Mouse (Mus musculus): ENCODE data around the gene Arl4d. TPM values are rescaled to one million over a fixed set of nuclear protein-coding genes. Genes with fewer than 3 reads are reported as not detected.

Arl4d gene
- polyA plus RNA-seq, 1 experiment from 2014 or later: 6.0 TPM

DNA sequence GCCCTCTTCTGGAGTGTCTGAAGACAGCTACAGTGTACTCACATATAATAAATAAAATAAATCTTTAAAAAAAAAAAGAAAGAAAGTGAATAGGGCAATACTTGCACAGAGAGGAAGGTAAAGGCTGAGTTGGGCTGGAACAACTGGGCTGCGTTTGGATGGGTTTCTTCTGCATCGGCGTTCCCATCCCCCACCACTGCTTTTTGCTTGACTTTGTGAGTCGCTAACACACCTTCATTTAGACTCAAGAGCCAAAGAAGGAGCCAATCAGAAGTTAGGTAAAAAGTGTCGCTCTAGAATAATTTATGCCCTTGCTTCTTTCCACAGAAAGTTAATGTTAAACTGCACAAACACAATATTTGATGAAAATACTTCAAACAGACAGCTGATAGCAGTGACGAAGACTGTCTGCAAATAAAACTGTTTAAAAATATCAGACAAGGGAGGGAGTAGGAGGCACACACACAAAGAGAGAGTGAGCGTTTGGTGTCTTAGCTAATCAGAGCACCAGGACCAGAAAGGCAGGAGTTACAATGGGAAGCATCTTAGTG is 17.1 kb downstream of the Arl4d start:
- H3K27ac ChIP-seq (ENCODE audit: low read depth, low read length): no peak overlapping the region
- no peaks in the 10 kb centered on the region for H3K36me3 ChIP-seq (ENCODE audit: control insufficient read depth, insufficient read depth, low read length)
- H3K9me3 ChIP-seq (ENCODE audit: control insufficient read depth, low read length): no peaks in the 10 kb centered on the region
- 75% methylated on average over 7 of the region's 7 CpGs for WGBS
- H3K4me2 ChIP-seq (ENCODE audit: low read depth, low read length): no peak overlapping the region
- H3K4me3 ChIP-seq (ENCODE audit: low read depth, low read length): no peak overlapping the region
- peaks cover 6% of the 10 kb centered on the region for H3K4me1 ChIP-seq (ENCODE audit: control insufficient read depth, insufficient read depth, low read length)
- H3K9ac ChIP-seq (replicated peaks; ENCODE audit: low read depth, low read length): no peak overlapping the region
- no peak for ATAC-seq (ENCODE audit: low read depth)
- no peaks in the 10 kb centered on the region for H3K27me3 ChIP-seq (ENCODE audit: control insufficient read depth, insufficient read depth, low read length)

DNA sequence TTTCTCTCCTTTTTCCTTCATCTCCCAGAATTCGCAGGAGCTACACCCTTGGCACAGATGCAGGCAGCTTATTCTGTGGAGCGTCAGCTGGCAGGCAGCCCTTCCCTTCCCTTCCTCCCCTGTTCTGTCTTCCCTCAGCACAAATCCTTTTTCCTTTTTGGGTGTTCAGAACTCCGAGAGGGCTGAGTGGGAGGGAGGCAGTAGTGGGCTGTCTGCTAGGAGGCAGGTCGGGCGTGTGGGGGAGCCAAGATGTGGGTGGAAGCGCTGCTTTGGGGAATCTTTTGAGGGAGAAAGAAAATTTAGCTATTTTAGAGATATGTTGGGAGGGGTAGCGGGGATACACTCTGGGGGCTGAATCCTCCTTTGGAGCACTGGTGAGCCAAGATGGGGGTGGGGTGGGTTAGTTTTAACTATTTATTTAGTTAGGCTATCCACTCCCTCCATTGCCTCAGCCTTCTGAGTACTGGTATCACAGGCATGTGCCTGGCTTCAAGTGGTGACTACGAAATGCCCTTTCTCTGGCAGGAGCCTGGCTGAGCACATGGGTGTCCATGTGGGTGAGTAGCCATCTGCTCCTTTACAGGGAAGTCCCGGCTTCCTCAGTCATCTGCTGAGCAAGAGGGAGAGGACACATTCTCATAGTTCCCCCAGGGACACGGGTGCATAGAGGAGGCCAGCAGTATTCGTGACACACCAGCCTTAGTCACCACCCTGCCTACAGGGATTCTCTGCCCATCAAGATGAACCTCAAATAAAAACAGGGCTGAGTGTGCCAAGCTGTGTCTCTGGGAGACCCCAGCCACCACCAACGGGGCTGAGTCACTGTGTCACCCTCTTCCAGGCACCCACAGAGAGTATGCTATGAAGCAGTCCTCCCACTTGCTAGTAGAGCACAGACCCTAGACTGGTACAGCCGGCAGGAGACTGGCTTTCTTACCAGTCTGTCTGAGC is 22.3 kb downstream of the Arl4d start:
- Histone ChIP-seq H3K4me3 (ENCODE audit: low read depth, low read length) (no peak overlapping the region), H3K4me2 (ENCODE audit: low read depth, low read length) (no peak overlapping the region), H3K9ac (replicated peaks; ENCODE audit: low read depth, low read length) (no peak overlapping the region), H3K9me3 (ENCODE audit: control insufficient read depth, low read length) (no peaks in the 10 kb centered on the region), H3K27ac (ENCODE audit: low read depth, low read length) (peak overlapping the region; percentile 4; the same call in 1 of the 2 replicates), H3K36me3 (ENCODE audit: control insufficient read depth, insufficient read depth, low read length) (no peaks in the 10 kb centered on the region), H3K27me3 (ENCODE audit: control insufficient read depth, insufficient read depth, low read length) (no peaks in the 10 kb centered on the region), H3K4me1 (ENCODE audit: control insufficient read depth, insufficient read depth, low read length) (no peaks in the 10 kb centered on the region; the same call in 1 of the 2 replicates)
- ATAC-seq (ENCODE audit: low read depth): no peak
- 54% methylated on average over 13 of the region's 13 CpGs for WGBS

DNA sequence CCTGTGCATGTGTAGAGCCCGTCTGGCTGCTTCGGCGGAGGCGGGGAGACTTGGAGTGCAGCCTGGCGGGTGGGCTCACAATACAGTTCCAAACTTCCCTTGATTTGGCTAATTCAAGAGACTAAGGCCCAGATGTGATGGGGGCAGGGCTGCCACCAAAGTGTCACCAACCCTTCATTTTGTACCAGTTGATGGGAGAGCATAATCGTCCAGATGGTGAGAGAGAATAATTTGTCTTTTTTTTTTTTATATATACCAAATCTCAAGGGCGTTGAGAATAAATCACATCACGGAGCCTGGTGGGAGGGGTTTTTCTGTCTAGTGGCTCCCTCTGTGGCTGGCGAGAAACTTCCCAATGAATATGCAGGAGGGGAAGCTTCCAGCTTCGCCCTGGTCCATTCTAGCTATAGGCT is 24.4 kb downstream of the Arl4d start:
- no peaks in the 10 kb centered on the region for H3K36me3 ChIP-seq (ENCODE audit: control insufficient read depth, insufficient read depth, low read length)
- H3K4me2 ChIP-seq (ENCODE audit: low read depth, low read length): no peak overlapping the region
- no peaks in the 10 kb centered on the region; the same call in 1 of the 2 replicates for H3K4me1 ChIP-seq (ENCODE audit: control insufficient read depth, insufficient read depth, low read length)
- no peak overlapping the region for H3K4me3 ChIP-seq (ENCODE audit: low read depth, low read length)
- no peak overlapping the region for H3K27ac ChIP-seq (ENCODE audit: low read depth, low read length)
- no peaks in the 10 kb centered on the region for H3K9me3 ChIP-seq (ENCODE audit: control insufficient read depth, low read length)
- no peaks in the 10 kb centered on the region for H3K27me3 ChIP-seq (ENCODE audit: control insufficient read depth, insufficient read depth, low read length)
- H3K9ac ChIP-seq (replicated peaks; ENCODE audit: low read depth, low read length): no peak overlapping the region
- 29% methylated on average over 10 of the region's 10 CpGs for WGBS
- ATAC-seq (ENCODE audit: low read depth): no peak

DNA sequence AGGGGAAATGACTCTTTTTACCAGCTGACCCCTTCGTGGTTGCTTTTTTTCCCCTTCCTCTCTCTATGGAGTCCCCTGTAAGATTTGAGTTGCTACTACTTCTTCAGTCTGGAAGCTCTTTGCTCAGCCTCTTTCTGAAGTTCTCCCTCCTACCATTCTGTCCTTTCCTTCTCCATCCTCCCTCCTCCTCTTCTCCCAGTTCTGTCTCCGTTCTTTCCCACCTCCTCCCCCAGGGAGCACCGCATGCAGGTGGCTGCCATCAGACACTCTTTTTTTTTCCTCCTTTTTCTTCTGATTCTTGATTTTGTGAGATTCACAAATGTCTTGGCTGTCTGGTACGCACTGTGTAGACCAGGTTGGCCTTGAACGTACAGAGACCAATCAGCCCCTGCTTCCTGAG is 25.0 kb downstream of the Arl4d start:
- Histone ChIP-seq H3K4me1 (ENCODE audit: control insufficient read depth, insufficient read depth, low read length) (peaks cover 3% of the 10 kb centered on the region), H3K4me3 (ENCODE audit: low read depth, low read length) (no peak overlapping the region), H3K27me3 (ENCODE audit: control insufficient read depth, insufficient read depth, low read length) (no peaks in the 10 kb centered on the region), H3K9me3 (ENCODE audit: control insufficient read depth, low read length) (no peaks in the 10 kb centered on the region), H3K27ac (ENCODE audit: low read depth, low read length) (no peak overlapping the region), H3K36me3 (ENCODE audit: control insufficient read depth, insufficient read depth, low read length) (no peaks in the 10 kb centered on the region), H3K4me2 (ENCODE audit: low read depth, low read length) (no peak overlapping the region), H3K9ac (replicated peaks; ENCODE audit: low read depth, low read length) (no peak overlapping the region)
- WGBS: 66% methylated on average over 5 of the region's 5 CpGs
- no peak for ATAC-seq (ENCODE audit: low read depth)

DNA sequence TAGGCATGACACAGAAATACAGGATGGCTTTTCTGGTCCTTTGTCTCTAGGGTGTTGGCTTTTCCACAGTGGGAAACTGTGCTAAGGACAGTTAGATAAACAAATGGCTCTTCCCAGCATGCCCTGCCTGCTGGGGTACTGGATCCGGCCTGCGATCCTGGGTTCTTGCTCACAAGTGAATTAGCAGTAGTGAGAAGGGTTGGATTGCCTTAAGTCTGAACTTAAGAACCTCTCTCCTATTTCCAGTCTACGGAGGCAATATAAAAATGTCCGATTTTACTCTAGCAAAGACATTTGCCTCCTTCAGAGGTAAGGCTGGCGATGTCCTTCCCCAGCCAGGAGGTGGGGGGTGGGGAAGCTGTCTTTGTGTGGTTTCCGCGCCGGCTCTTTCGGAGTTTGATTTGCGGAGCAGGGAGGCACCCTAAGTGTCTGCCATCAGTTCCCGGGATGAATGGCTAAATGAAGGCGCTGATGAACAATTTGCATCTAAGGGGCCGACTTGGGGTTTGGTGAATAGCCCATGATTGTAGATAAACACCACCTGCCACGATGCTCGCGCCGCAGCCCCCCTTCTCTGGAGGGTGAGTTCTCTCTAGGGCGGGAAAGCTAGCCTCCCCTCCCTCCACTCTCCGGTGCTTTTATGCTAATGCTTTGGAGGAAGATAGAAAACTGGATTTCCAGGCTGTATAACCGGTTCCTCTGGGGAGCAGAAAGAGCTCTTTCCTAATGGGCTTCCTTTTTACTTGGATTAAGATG is 30.7 kb downstream of the Arl4d start:
- peaks cover 19% of the 10 kb centered on the region for H3K4me1 ChIP-seq (ENCODE audit: control insufficient read depth, insufficient read depth, low read length)
- no peaks in the 10 kb centered on the region for H3K9me3 ChIP-seq (ENCODE audit: control insufficient read depth, low read length)
- no peaks in the 10 kb centered on the region for H3K36me3 ChIP-seq (ENCODE audit: control insufficient read depth, insufficient read depth, low read length)
- H3K4me3 ChIP-seq (ENCODE audit: low read depth, low read length): no peak overlapping the region
- ATAC-seq (ENCODE audit: low read depth): peak; percentile 69
- H3K27me3 ChIP-seq (ENCODE audit: control insufficient read depth, insufficient read depth, low read length): no peaks in the 10 kb centered on the region
- H3K4me2 ChIP-seq (ENCODE audit: low read depth, low read length): peak overlapping the region; percentile 23
- H3K27ac ChIP-seq (ENCODE audit: low read depth, low read length): peak overlapping the region; percentile 55
- H3K9ac ChIP-seq (replicated peaks; ENCODE audit: low read depth, low read length): peak overlapping the region; percentile 5; the same call in 1 of the 2 replicates
- WGBS: under 1% methylated on average over 20 of the region's 20 CpGs

DNA sequence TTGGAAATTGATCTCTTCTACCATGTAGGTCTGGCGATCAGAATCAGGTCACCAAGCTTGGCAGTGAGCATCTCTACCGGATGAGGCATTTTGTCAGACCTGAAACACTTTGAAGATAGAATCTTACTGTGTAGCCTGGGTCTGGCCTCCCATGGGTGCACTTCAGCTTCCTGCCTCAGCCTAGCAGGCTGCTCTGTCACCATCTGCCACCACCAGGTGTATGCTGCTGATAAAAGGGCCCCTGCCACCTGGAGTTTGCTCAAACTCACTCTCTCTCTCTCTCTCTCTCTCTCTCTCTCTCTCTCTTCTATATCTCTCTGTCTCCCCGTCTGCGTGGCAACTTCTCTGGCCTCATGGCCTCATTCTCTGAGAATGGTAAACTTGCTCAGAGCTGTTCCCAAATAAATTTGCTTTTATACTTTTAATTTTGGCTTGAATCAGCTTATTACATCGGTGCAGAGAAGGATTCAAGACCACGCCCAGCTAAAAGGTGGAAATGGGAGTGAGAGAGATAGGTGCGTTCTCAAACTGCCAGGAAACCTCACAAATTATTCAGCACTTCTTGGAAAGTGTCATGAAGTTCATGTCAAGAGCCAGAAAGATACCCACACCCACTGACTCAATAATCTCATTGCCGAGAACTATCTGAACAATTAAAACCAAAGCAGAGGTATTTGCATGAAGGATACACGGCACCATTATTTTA is 32.0 kb downstream of the Arl4d start:
- no peak overlapping the region for H3K4me2 ChIP-seq (ENCODE audit: low read depth, low read length)

DNA sequence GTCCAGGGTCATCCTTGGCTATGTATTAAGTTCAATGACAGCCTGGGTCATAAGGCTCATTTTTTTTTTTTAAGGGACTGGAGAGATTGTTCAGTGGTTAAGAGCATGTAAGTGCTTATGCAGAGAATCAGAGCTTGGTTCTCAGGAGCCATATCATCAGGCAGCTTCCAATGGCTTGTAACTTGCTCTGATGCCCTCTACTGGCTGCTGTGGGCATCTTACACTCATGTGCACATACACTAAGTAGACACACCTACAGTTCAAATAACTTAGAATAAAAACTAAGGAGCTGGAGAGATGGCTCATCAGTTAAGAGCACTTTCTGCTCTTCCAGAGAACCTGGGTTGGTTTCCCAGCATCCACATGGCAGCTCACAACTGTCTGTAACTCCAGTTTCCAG is 32.8 kb downstream of the Arl4d start:
- Histone ChIP-seq H3K36me3 (ENCODE audit: control insufficient read depth, insufficient read depth, low read length) (no peaks in the 10 kb centered on the region), H3K27ac (ENCODE audit: low read depth, low read length) (no peak overlapping the region), H3K9me3 (ENCODE audit: control insufficient read depth, low read length) (no peaks in the 10 kb centered on the region), H3K4me2 (ENCODE audit: low read depth, low read length) (no peak overlapping the region), H3K27me3 (ENCODE audit: control insufficient read depth, insufficient read depth, low read length) (no peaks in the 10 kb centered on the region), H3K4me1 (ENCODE audit: control insufficient read depth, insufficient read depth, low read length) (peaks cover 19% of the 10 kb centered on the region), H3K9ac (replicated peaks; ENCODE audit: low read depth, low read length) (no peak overlapping the region), H3K4me3 (ENCODE audit: low read depth, low read length) (no peak overlapping the region)
- no peak for ATAC-seq (ENCODE audit: low read depth)

More for the DNA sequence above, 32.0 kb downstream of the Arl4d start:
- Histone ChIP-seq H3K9me3 (ENCODE audit: control insufficient read depth, low read length) (no peaks in the 10 kb centered on the region), H3K27ac (ENCODE audit: low read depth, low read length) (peak overlapping the region; percentile 55), H3K4me3 (ENCODE audit: low read depth, low read length) (no peak overlapping the region), H3K27me3 (ENCODE audit: control insufficient read depth, insufficient read depth, low read length) (no peaks in the 10 kb centered on the region), H3K9ac (replicated peaks; ENCODE audit: low read depth, low read length) (no peak overlapping the region), H3K4me1 (ENCODE audit: control insufficient read depth, insufficient read depth, low read length) (peaks cover 19% of the 10 kb centered on the region), H3K36me3 (ENCODE audit: control insufficient read depth, insufficient read depth, low read length) (no peaks in the 10 kb centered on the region)
- no peak for ATAC-seq (ENCODE audit: low read depth)
- WGBS: 85% methylated on average over 9 of the region's 9 CpGs

DNA sequence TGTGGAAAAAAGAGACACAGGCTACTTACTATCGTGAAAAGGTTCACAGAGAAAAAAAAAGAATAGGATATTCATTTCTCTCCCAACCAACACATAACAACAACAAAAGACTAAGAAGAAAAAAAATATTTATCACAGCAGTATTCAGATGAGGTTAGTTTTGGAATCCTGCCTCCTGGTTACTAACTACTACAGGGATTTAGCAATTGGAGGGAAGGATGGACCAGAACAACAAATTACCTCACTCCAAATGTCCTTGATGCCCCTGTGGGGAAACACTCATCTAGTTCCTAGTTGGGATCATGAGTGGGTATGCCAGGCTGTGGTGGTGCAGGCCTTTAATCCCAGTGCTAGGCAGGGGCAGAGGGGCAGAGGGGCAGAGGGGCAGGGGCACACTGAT is 34.2 kb downstream of the Arl4d start:
- Histone ChIP-seq H3K9me3 (ENCODE audit: control insufficient read depth, low read length) (no peaks in the 10 kb centered on the region), H3K4me1 (ENCODE audit: control insufficient read depth, insufficient read depth, low read length) (peaks cover 23% of the 10 kb centered on the region), H3K4me2 (ENCODE audit: low read depth, low read length) (no peak overlapping the region), H3K9ac (replicated peaks; ENCODE audit: low read depth, low read length) (no peak overlapping the region), H3K36me3 (ENCODE audit: control insufficient read depth, insufficient read depth, low read length) (no peaks in the 10 kb centered on the region), H3K4me3 (ENCODE audit: low read depth, low read length) (no peak overlapping the region), H3K27me3 (ENCODE audit: control insufficient read depth, insufficient read depth, low read length) (no peaks in the 10 kb centered on the region), H3K27ac (ENCODE audit: low read depth, low read length) (no peak overlapping the region)
- 100% methylated on average over 1 of the region's 1 CpGs for WGBS
- no peak for ATAC-seq (ENCODE audit: low read depth)

All from neural tube, embryonic 14.5 days (tissue).